Mouse (Mus musculus) v-Abl transformed pro-B cells (cell line): ENCODE measurements around the gene Pacsin2.
"Not testable (repeated sequence)": the region's sequence is repeated elsewhere in the genome, so short reads cannot be mapped to it uniquely, and the experiment has no call there.

Source experiments
- in situ Hi-C, 2 experiments: fragments of 400-800 bp; cut with MboI; formaldehyde crosslinking; loops; one replicate each; pipeline ENCODE4 v1.15.1; 2025; ENCODE audit not compliant: unreplicated experiment in 2 of 2

Pacsin2 gene

DNA sequence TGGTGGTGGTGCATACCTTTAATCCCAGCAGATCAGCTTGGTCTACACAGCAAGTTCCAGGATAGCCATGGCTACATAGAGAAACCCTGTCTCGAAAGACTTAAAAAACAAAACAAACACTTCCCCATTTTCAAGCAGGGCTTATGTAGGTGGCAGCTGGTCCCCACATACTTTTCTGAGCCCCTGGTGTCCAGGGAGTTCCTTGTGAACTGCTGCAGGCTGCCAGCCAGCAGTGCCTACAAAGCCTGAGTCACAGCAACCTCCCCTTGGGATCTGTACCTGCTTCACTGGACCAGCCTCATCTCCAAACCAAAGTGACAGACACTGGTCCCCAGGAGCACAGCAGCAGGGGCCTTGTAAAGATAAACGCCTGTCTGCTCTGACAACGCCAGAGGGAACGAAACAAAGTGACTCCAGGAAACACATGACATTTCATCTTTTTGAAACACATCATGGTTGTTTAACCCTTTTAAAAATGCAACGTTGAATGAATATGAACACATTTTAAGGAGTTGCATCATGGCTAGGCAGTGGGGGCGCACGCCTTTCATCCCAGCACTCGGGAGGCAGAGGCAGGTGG lies 18.3 kb upstream of the Pacsin2 start:
- in situ Hi-C loops, result loop anchor here (5.0 to 10.0 kb wide), 2 partner anchors 85 to 268 kb away; no protein-coding TSS in a partner anchor

DNA sequence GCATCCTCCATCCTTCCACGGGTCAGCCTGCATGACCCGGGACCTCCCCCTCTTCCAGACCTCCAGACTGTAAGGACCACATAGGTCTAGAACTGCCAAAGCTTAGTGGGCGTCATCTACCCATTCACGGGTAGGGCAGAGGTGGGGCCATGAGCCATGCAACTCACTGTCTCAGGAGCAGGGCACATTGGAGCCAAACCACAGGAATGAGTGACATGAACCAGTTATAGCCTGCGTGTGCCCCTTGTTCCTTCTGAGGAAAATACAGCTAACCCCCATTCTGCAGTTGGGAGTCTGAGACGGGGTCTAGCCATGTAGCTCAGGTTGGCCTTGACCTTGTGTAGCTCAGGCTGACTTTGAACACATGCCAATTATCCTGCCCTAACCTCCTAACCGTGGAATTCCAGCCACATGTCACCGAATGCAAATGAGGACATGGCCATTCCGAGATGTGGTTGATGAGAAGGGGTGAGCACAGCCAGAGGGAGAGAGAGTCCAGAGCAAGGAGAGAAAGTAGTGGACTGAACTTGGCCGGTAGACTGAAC lies 16.9 kb upstream of the Pacsin2 start:
- in situ Hi-C loops, result loop anchor here (5.0 to 10.0 kb wide), 2 partner anchors 84 to 267 kb away; no protein-coding TSS in a partner anchor

DNA sequence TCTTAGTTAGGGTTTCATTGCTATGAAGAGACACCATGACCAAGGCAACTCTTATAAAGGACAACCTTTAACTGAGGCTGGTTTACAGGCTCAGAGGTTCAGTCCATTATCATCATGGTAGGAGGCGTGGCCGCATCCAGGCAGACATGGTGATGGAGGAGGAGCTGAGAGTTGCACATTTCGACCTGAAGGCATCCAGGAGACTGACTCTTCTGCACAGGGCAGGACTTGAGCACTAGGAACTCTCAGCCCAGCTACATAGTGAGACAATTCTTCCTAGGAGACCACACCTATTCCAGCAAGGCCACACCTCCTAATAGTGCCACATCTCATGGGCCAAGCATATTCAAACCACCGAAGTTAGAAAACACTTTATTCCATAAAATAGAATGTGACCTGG lies 15.4 kb upstream of the Pacsin2 start:
- in situ Hi-C loops, result loop anchor here (5.0 to 10.0 kb wide), 2 partner anchors 83 to 265 kb away; no protein-coding TSS in a partner anchor

DNA sequence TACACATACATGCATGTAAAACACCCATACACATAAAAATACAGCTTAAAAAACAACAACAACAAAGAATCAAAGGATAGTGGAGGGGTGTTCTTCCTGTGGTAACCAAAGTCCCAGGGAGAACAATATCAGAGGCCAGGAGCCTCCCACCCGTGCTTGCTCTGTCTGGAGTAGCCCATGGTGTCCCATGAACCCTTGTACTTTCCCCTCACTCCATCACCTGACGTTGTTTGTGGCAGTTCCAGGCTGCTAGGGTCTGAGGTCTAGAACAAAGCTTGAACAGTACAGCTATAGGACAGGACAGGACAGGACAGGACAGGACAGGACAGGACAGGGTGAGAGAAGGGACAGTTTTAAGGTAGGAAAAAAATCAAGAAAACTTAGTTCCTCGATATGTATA lies 13.7 kb upstream of the Pacsin2 start:
- in situ Hi-C loops, result no loop called here

DNA sequence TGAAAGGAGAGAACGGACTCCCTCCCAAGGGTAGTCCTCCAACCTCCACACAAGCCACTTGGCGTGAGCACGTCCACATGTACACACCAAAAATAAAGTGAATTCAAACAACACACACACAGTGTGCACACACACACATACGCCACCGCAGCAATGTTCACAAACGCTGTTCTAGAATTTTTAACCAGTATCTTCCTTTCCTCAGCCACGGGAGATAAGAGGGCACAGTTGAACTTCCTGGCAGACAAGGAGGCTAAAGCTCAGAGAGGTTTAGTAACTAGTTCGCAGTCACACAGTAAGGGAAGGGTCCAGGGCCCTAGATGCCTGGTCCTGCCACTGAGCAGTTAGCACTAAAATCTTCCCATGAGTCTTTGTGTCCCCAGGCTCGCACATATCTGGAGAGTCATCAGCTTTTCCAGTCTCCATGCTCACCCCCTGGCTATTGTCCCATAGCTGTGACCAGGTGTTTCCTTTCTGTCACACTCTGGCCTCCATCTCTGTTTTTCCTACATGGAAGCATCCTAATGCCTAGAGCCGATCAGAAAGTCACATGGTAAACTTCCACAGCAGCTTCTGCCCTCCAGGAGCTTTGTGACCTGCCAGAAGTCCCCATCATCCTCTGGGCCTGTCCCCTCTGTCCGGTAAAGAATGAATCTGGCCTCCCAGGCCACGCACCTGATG lies 12.3 kb upstream of the Pacsin2 start:
- in situ Hi-C loops, result no loop called here

DNA sequence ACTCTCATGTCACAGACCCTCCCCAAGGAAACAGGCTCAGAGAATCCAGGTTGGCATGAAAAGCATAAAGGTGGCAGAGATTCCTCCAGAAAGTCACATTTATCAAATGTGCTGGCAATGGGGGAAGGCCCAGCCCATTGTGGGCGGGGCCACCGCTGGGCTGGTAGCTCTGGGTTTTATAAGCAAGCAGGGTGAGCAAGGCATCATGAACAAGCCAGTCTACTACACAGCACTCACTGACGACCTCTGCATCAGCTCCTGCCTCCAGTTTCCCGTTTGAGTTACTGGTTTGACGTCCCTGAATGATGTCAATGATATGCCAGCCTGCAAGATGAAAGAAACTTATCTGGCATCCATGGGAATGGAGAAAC lies 10.0 kb upstream of the Pacsin2 start:
- in situ Hi-C loops, result no loop called here

DNA sequence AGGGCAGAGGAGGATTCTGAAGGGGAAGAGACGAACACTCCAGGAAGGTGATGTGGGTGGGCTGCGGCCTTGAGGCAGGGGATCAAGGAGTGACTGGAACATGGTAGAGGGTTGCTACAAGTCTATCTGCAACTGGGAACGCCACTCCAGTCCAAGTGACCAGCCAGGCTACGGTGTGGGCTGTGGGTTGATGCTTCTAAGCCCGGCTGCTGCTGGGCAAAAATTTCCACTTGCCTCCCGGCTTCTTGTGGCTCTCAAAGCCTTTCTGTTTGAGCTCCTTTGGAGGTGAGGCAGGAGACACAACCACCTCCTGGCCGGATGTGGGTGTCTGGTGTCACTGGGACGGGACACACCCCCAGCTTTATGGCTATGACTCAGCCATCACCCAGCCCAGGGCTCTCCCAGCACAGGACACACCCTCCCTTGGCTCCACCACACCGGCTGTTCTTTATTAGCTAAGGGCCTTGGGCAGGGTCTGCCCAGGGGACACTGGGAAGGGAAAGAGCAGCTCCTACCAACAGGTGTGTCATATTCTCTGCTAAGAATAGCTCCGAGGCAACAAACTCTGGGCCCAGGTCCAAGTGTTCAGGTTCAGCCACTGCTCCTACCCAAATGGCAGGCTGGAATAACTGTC lies 9.5 kb upstream of the Pacsin2 start:
- in situ Hi-C loops, result no loop called here

DNA sequence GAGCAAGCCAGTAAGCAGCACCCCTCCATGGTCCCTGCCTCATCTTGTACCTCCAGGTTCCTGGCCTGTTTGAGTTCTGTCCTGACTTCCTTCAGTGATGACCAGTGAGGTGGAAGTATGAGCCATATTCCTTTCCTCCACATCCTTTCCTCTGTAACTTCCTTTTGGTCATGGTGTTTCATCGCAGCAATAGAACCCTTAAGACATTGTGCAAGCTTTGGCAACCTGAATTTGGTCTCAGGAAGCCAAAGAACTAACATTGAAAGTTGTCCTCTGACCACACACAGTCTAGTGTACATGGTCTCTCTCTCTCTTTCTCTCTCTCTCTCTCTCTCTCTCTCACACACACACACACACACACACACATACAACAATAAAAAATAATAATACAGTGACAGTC lies 8.8 kb upstream of the Pacsin2 start:
- in situ Hi-C loops, result no loop called here

DNA sequence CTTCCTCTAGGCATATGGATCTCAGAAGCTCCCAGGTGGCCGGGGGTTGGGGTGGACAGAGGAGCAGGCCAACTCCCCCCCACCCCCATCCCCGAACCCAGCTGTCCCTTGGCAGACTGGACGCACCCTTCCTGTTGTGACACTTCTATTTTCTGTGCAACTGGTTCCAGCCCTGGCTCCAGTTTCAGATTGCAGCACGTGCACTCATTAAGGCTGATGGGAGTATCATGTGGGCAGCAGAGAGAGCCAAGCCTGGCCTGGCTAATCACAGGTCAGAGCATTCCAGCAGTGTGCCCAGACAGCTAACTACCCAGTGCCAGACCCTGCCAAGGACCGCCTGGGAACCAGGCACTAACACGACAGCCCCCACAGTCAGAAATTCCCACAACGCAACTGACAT lies 7.1 kb upstream of the Pacsin2 start:
- in situ Hi-C loops, result no loop called here

DNA sequence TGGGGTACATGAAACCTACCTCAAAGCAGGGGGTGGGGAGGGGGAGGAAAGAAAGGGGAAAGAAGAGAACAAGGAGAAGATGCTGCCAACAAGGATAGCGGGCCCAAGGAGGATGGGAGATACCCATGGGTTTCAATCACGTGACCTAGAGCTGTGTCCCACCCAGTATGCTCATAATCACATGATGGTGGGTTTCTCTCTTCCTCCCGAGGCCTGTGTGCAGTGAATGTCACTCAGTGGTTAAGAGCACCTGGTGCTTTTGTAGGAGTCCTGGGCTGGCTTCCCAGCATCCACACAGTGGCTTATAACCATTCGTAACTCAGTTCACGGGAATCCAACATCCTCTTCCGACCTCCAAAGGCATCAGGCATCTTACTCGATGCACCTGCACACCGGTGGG lies 6.0 kb upstream of the Pacsin2 start:
- in situ Hi-C loops, result no loop called here

DNA sequence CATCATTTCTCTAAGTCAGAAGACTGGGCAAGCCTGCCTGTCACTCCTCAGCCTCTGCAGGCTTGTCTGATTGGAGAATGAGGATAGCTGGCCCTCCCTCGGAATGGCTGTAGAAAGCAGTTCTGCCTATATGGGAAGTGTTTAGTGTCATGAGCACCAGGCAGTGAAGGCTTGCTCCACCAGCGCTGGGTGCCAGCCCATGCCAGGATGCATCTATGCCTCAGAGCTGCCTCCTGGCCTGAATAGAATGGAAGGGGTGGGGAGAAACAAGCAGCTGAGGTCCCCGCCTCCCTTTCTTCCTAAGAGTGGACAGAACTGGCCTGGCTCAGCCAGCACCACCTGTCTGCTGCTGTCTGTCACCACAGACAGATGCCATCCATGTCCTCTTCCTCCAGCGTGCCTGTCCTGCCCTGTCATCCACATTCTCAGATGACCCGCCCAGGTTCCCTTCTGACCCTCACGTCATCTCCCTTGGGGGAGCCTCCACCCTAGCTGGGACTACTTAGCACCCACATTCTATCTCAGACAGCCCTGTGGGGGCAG lies 4.9 kb upstream of the Pacsin2 start:
- in situ Hi-C loops, result no loop called here

DNA sequence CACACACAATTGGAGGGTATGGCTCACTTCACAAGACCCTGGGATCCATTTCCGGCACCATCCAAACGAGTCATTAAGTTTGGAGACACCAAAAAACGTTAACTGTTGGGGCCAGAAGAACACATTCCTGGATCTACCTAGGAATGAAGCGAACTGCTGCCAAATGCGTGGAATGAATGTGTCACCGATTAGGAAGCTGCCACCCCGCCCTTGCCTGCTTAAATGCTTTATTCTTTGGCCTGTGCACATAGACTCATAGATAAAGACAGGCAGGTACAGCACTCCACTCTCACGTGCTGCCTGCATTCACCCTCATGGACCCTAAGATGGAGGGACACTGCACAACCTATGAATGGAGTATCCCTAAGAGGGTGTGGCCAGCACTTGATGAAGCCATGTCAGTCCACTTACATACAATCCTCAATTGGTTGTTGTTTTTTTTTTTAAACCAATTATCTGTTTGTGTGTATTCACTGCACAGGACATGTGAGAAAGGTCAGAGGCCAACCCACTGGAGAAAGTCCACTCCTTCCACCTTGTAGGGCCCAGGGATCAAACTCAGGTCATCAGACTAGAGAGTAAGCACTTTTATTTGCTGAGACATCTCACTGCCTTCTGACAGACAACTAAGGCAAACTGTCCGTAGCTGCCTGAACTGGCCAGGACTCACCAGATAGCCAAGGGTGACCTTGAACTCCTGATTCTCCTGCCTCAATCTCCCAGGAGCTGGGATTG lies 3.0 kb upstream of the Pacsin2 start:
- in situ Hi-C loops, result no loop called here

DNA sequence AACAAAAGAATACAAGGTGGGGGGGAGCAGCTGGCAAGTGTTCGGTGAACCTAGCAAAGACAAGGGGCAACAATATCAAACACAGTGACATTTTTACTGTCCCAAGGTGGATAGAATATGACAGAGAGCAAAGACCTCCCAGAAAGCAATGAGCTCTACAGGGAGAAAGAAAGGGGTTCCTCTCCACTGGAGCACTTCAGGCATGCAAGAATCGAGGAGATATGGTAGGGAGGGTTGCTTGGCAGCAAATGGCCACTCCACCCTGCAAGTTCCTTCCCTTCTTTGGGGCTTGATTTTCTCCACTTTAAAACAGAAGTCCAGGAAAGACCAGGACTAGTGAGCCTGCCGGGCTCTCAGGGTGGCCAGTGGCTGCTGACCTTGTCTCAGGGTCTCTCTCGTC lies 1.9 kb upstream of the Pacsin2 start:
- in situ Hi-C loops, result no loop called here

DNA sequence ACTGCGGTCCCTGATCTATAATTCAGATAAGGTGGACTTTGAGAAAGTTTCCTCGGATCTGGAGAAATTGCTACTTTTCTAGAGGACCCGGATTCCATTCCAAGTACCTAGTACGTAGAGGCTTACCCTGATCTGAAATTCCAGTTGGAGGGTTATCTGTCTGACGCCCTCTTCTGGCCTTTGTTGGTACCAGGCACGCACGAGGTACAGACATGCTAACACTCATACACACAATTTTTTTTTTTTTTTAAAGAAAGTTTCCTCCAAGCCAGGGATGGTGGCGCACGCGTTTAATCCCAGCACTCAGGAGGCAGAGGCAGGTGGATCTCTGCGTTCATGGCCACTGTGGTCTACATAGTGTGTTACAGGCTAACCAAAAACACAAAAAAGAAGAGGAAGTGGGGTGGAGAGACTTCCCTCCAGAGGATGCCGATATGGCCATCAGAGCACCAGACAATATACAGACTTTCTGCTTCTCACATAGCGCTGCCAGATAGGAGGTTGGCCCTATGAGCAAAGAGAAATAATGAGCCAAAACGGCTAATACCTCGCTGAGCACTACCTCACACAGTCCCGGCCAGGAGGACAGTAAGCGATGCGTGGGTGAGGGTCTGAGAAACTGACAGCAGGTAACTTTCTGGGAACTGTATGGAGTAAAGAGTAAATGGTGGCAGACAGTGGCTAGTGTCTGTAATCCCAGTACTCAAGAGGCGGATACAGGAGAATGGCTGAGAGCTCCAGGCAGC lies 672 bp upstream of the Pacsin2 start:
- in situ Hi-C loops, result no loop called here

DNA sequence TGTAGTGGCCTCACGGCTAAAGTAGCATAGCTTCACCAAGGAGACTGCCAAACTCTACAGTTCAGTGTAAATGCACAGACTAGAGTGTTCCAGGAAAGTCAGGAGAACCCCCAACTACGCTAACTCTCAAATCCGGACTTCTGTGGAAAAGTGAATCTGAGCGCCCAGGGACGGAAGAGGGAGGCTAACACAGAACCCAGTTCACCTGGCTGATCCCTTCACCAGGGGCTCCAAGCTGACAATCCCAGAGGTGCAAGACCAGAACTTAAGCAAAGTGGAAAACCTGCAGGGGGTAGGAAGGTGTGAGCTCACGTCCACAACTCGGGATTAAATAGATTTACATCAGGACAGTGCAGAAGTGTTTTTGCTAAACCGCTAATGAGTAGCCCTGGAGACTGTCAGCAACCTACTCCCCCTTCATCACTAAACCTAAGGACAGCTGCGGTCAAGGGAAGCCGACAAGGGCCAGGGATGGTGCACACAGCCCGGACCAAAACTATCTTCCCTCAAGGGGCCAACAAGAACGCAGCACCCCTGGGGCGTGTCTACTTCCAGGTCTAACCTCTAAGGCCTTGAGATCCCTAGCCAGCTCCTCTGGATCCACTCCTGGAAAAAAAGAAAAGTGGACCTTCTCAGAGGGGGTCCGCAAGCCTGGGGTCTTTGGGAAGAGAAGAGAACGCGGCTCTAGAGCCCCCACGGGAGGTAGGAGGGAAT lies 880 bp downstream of the Pacsin2 start:
- in situ Hi-C loops, result no loop called here

DNA sequence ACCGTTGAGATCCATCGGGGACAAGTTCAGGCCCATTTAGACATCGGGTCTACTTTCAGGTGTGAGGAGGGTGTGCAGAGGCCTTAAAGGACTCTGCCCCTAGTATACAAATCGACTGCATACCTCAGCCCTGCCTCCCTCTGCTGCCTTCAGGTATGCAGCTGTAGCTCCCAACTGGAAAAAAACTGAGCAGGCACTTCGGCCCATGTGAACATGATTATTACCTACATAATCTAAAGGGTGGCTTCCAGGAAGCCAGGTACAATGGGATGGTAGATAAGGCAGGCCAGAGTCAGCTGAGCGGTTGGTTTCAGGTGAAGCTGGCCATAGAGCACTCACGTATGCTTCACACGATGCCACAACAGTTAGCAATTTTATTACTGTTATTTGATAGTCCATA lies 2.1 kb downstream of the Pacsin2 start:
- in situ Hi-C loops, result not testable (repeated sequence)

DNA sequence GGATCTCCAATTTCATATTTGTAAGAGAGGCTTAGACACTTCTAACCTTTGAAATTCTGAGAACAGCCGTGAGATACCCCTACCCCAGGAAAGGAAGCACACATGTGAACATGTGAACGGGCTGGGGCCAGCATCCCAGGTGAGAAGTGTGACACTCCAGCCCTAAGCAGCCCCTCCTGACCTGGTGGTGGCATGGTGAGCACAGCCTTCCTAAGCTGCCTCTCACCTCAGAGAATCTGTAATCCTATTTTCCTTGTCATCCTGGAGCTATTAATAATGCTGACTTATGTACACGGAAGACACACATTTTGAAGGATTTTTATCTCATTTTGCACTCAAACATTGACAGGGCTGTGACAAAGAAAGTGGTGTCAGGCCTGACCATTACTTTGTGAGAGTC lies 3.5 kb downstream of the Pacsin2 start:
- in situ Hi-C loops, result no loop called here

DNA sequence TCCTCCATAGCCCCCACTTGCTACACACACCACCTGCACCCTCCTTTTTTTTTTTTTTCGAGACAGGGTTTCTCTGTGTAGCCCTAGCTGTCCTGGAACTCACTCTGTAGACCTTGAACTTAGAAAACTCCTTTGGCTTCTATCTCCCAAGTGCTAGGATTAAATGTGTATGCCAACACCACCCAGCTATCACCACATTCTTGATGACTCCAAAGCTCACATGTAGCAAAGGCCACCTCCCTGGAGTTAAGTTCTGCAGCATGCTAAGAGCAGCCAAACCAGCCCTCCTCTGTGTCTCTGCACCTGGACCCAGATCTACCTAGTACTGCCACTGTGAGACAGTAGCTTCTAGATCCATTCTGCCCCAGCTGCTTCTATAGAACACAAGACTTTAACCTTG lies 6.9 kb downstream of the Pacsin2 start:
- in situ Hi-C loops, result no loop called here

DNA sequence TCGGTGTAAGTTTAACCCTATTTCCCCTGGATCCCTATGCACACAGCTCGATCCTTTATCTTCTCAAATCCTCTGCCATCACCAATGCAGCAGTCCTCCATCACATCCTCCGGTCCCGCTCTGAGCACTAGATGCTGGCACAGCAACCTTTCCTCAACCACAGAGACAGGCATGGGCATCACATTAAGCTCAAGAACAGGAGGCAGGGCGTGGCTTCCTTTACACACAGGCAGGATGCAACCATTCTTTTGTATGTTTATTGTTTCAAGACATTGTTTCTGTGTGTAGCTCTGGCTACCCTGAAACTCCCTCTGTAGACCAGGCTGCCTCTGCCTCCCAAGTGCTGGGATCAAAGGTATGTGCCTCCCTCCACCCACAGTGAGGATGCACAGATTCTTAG lies 8.8 kb downstream of the Pacsin2 start:
- in situ Hi-C loops, result no loop called here

DNA sequence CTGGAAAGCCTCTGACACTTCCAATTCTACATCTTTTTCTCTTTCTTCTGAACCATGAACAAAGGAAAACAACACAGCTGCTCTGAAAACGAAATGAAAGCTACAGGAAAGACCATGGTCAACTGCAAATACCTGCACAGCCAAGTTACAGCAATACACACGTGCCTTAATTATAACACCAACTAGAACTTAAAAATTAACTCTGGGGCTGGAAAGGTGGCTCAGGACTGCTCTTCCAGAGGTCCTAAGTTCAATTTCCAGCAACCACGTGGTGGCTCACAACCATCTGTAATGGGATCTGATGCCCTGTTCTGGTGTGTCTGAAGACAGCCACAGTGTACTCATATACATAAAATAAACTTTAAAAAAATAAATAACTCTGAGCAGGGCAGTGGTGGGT lies 9.4 kb downstream of the Pacsin2 start:
- in situ Hi-C loops, result no loop called here
